Mouse (Mus musculus) cortical plate, adult 2 months (tissue): ENCODE measurements around the gene Ubn1. TPM values are rescaled to one million over a fixed set of nuclear protein-coding genes. Genes with fewer than 3 reads are reported as not detected.

ENCODE experiments used
- H3K27ac ChIP-seq: fragments of 200-500 bp; 2 replicates; pipeline ENCODE4 v1.5.1; 2012; ENCODE audit warnings: low read length, control low read depth, inconsistent platforms; ENCODE audit not compliant: insufficient read depth
- H3K4me1 ChIP-seq: fragments of 200-500 bp; 2 replicates; pipeline ENCODE4 v1.6.1; 2011; ENCODE audit warnings: low read length; ENCODE audit not compliant: control insufficient read depth, insufficient read depth
- H3K4me3 ChIP-seq: fragments of 200-500 bp; 2 replicates; pipeline ENCODE4 v1.5.1; 2011; ENCODE audit warnings: mild to moderate bottlenecking, low read length, control low read depth; ENCODE audit not compliant: insufficient read depth
- CTCF ChIP-seq: fragments of 200-500 bp; IDR thresholded peaks from 2 replicates; pipeline ENCODE4 v1.5.1; 2011; ENCODE audit warnings: mild to moderate bottlenecking, control low read depth, low read length; ENCODE audit not compliant: insufficient read depth; ENCODE audit errors: extremely low read depth
- POLR2A ChIP-seq: fragments of 200-500 bp; IDR thresholded peaks from 2 replicates; pipeline ENCODE4 v1.6.1; 2011; ENCODE audit warnings: mild to moderate bottlenecking, low read length, control low read depth; ENCODE audit not compliant: insufficient read depth; ENCODE audit errors: extremely low read depth
- polyA plus RNA-seq: library from polyadenylated mRNA; depleted of rRNA; stranded (reverse); fragments of >200 nt; gene quantifications from 2 replicates; pipeline ENCODE4 v1.2.3, GENCODE M21; 2012

Gene Ubn1
- polyA plus RNA-seq, 1 experiment, result 30.4 TPM

DNA sequence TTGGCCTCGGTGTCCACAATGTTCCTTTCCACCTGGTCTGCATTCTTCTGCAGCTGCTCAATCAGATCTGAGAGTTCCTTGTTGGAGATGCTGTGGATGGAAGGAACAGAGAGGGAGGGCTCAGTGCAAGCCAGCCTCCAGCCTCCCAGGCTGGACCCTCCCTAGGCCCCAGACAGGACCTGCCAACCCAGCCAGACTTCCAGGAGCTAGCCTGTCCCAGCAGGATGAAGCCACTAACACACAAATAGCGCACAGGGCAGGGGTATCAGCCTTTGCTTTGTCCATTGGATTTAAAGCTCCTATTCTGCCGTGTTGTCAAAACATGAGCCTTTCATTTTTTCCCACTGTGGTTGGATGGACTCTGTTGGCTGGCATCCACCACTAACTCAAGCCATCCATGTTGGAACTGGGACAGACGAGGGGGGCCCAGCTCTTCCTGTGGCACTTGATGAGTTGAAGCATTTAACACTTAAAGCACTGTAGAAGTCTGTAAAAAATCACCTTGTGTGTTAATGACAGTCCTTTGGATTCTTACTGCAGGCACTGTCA lies 63.2 kb downstream of the Ubn1 start:
- no peak overlapping the region for H3K4me3 ChIP-seq
- no peaks in the 10 kb centered on the region for H3K4me1 ChIP-seq
- no peak for TF ChIP-seq CTCF
- TF ChIP-seq POLR2A, result no peak
- H3K27ac ChIP-seq, result no peak overlapping the region

DNA sequence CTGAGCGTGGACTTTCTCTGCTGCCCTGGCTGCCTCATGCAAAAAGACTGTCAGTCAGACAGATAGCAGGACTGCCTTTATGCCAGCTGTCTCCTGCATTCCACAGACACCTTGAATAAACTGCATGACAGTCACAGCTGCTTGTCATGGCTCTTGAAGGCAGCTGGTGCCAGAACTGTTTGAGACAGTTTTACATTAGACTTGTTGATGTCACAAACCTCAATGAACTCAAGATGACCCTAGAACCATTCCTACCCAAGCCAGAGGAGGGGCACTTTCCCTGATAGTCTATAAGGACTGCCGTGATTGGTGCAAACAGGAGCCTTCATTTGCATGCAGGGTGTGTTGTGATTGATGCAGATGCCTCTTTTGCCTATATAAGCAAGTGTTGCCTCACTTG lies 63.7 kb downstream of the Ubn1 start:
- Histone ChIP-seq H3K27ac (no peak overlapping the region), H3K4me1 (no peaks in the 10 kb centered on the region), H3K4me3 (no peak overlapping the region)
- TF ChIP-seq CTCF, result no peak
- no peak for TF ChIP-seq POLR2A

DNA sequence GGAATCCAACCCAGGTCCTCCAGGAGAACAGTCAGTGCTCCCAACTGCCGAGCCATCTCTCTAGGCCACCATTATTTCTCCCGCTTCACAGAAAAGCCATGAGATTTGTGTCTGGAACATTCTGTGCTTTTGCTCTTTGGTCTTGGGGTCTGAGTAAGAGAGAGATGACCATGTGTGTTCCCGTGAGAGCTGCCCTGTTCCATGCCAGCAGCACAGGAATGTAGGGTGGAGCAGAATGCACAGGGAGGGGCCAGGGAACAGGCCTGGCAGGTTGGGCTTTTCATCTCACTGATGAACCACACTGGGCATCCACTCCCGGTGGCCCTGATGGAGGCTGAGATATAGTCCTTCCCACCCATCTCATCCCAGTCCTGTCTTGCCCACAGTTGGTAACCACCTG lies 69.5 kb downstream of the Ubn1 start:
- TF ChIP-seq CTCF, result no peak
- no peak for TF ChIP-seq POLR2A
- Histone ChIP-seq H3K4me3 (no peak overlapping the region), H3K4me1 (no peaks in the 10 kb centered on the region), H3K27ac (no peak overlapping the region)

DNA sequence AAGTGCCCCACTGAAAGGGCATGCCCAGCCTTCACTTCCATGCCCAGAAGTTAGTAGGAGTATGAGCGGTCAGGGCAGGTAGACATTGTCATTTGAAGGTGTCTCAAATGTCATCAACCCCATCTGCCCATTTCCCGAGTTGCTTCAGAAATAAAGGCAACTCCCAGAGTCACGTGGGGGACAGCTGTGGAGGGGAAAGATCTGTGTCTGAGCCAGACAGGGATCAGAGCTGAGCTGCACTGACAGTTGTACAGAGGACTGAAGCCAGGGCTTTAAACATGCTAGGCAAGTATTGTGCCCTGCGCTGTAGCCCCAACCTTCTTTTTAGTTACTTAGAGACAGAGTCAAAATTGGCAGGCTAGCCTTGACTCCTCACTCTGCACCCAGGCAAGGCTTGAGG lies 70.0 kb downstream of the Ubn1 start:
- Histone ChIP-seq H3K4me1 (no peaks in the 10 kb centered on the region), H3K27ac (no peak overlapping the region), H3K4me3 (no peak overlapping the region)
- TF ChIP-seq CTCF, result no peak
- no peak for TF ChIP-seq POLR2A

DNA sequence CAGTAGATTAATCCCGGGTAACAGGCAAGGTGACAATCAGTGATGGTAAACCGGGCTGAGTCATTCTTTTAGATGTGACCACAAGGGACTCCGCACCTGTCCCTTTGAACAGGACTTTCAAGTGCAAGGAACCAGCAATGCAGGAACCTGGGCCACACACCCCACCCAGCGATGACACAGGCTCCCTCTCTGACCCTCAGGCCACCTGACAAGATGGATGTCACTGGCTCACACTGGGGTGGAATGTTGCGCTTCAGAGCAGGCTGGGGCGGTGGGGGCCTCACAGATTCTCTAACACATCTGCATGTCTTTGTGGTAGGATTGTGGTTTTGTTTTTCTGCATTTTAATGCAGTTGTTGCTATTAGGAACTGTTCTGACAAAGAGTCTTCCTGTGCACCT lies 73.6 kb downstream of the Ubn1 start:
- no peak overlapping the region for H3K27ac ChIP-seq
- TF ChIP-seq CTCF (no peak), POLR2A (no peak)
- no peaks in the 10 kb centered on the region for H3K4me1 ChIP-seq

DNA sequence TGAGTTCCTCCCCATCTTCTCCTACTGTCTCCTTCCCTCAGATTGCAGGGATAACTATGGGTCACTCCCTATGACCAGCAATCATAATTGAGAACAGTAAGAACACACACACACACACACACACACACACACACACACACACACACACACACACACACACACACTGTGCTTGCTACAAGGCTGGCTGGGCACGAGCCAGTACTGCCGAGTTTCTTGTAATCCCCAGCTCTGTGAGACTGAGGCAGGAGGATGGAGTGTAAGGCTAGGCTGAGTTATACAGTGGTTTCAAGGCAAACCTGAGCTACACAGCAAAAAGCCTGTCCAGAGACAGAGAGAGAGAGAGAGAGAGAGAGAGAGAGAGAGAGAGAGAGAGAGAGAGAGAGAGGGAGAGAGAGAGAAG lies 80.3 kb downstream of the Ubn1 start:
- Histone ChIP-seq H3K4me1 (no peaks in the 10 kb centered on the region), H3K4me3 (no peak overlapping the region), H3K27ac (no peak overlapping the region)
- TF ChIP-seq POLR2A (no peak), CTCF (no peak)

More for the DNA sequence above, 73.6 kb downstream of the Ubn1 start:
- no peak overlapping the region for H3K4me3 ChIP-seq

DNA sequence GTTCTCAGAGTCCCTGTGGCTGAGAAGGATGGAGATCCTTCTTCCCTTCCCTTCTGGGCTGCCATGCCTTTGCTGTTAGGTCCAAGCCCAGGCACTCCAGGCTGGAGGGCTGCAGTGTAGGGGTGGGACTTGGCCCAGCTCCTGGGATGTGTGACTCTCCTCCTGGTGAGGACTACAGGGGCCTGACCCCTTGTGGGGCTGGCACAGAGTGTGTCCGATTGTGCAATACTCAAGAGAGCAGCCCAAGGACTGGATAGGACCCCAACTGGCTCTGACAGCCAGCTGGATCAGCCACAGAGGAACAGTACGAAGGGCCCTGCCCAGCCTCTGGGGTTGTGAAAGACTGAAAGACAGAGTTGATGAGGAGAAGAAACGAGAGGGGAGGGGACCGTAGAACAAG lies 80.9 kb downstream of the Ubn1 start:
- Histone ChIP-seq H3K27ac (no peak overlapping the region), H3K4me1 (no peaks in the 10 kb centered on the region), H3K4me3 (no peak overlapping the region)
- no peak for TF ChIP-seq POLR2A
- TF ChIP-seq CTCF, result no peak

DNA sequence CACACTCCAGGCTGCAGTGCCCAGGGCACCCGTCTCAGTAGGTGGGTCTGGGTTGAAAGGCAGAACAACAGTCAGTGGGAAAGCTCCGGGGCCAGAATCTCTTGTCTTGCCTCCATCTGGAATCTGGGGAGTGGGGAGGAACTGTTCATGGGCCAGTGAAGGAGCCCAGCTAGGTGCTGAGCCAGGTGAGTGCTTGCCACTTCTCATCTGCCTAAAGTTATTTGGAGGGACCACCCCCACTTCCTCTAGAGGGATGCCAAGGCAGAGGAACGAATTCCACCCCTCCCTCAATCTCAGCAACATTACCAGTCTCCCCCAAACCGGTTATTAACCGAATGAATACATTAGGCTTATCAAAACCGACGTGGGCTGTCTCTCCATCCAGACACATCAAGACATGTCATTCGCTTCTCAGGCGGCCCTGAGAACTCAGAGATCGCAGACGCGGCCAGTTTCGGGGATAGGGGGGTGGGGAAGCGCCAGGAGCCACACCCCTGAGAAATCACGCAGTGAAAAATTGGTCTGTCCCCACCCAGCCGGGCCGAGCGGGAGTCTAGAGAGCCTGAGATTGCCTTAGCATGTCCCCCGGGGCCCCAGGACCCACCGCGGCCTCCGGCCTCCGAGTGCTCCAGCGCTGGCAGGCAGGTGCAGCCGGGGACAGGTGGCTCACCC lies 81.5 kb downstream of the Ubn1 start:
- TF ChIP-seq POLR2A (no peak), CTCF (no peak)

DNA sequence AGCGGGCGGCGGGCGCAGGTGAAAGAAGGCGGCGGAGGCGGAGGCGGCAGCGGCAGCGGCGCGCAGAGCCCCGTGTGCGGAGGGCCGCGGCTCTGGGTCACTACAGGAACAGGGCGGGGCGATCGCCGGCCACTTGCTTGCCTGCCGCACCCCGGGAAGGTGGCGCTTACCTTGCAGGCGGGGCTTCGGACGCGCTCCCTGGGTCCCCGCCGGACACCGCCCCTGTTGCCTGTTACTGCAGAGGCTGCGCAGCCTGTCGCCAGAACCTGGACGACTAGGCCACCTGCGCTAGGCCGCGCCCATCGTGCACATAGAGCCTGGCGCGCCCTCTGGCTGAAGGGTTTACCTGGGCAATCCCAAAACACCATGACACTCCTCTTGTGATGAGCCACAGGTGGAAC lies 82.5 kb downstream of the Ubn1 start, which contains the start of gene Ppl:
Gene Ppl, minus strand, starts transcription at position 21 of the 401 bp plus-strand sequence.
- TF ChIP-seq CTCF (no peak), POLR2A (no peak)
- H3K27ac ChIP-seq, result no peak within 1 kb of the TSS
- no peaks in the 10 kb centered on the region for H3K4me1 ChIP-seq
- H3K4me3 ChIP-seq, result peak within 1 kb of the TSS; percentile 20; the same call in 1 of the 2 replicates

More for the DNA sequence above, 81.5 kb downstream of the Ubn1 start:
- H3K4me1 ChIP-seq, result no peaks in the 10 kb centered on the region
- peak overlapping the region; percentile 20; the same call in 1 of the 2 replicates for H3K4me3 ChIP-seq
- H3K27ac ChIP-seq, result no peak overlapping the region

DNA sequence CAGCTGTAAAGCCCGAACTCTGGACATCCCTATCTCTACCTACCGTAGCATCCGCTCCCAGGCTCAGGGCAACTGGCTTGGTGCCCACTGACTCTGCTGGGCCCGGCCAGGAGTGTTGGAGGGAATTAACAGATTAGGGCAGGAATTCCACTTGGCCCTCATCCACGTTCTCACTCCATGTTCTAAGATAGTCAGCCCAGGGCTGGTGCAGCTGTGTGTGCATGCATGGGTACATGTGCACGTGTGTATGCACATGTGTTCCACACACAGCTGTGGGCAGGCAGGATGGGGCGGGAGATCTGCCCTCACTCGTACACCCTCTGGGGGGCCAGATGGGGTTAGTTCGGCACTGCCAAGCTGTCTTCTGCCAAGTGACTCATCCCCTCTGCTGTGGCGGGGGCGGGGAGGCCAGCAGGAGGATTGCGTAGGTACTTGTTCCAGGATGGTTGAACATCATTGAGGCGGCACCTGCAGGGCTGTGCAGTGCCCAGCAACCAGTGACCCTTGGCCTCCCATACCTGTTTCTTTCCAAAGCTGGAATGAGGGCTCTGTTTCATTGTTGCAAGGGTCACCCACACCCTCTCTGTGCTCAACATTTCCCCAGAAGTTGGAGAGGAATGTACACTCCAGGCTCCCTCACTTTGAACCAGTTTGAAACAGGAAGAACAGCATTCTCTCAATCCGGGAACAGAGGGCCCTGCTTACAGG lies 84.9 kb downstream of the Ubn1 start:
- Histone ChIP-seq H3K4me1 (no peaks in the 10 kb centered on the region), H3K27ac (no peak overlapping the region), H3K4me3 (no peak overlapping the region)
- TF ChIP-seq POLR2A (no peak), CTCF (no peak)
